Mouse (Mus musculus) myocyte (in vitro differentiated cells): ENCODE data around the gene Fgd2. TPM values are rescaled to one million over a fixed set of nuclear protein-coding genes. Genes with fewer than 3 reads are reported as not detected.
"Not testable (repeated sequence)": the region's sequence is repeated elsewhere in the genome, so short reads cannot be mapped to it uniquely, and the experiment has no call there.

Source experiments
- H3K27me3 ChIP-seq: one replicate; pipeline ENCODE4 v1.6.1; 2011; ENCODE audit not compliant: control insufficient read depth, insufficient read depth, insufficient read length
- H3K36me3 ChIP-seq: one replicate; pipeline ENCODE4 v1.6.1; 2011; ENCODE audit not compliant: control insufficient read depth, insufficient read depth
- H3K4me2 ChIP-seq: one replicate; pipeline ENCODE4 v1.6.1; 2011; ENCODE audit warnings: low read depth, control low read depth
- H3K4me3 ChIP-seq: one replicate; pipeline ENCODE4 v1.5.1; 2011; ENCODE audit warnings: mild to moderate bottlenecking, control low read depth, moderate library complexity
- H3K79me2 ChIP-seq: one replicate; pipeline ENCODE4 v1.6.1; 2011; ENCODE audit not compliant: control insufficient read depth, insufficient read depth
- H3ac ChIP-seq: one replicate; pipeline ENCODE4 v1.6.1; 2011; ENCODE audit not compliant: control insufficient read depth, insufficient read length
- CEBPB ChIP-seq: IDR thresholded peaks from 2 replicates; pipeline ENCODE4 v1.6.1; 2011; ENCODE audit warnings: mild to moderate bottlenecking, moderate library complexity; ENCODE audit not compliant: poor library complexity, insufficient read depth, severe bottlenecking
- E2F4 ChIP-seq: IDR thresholded peaks from one replicate; pipeline ENCODE4 v1.6.1; 2011; ENCODE audit warnings: mild to moderate bottlenecking, control low read depth, moderate library complexity; ENCODE audit not compliant: insufficient read depth
- MAX ChIP-seq: IDR thresholded peaks from one replicate; pipeline ENCODE4 v1.6.1; 2011; ENCODE audit warnings: low read depth, mild to moderate bottlenecking, control low read depth
- MYOD1 ChIP-seq, 3 experiments: IDR thresholded peaks; one replicate each; pipeline ENCODE4 v1.6.1; 2011; ENCODE audit warnings: control low read depth in 2 of 3, low read depth in 2 of 3, mild to moderate bottlenecking in 2 of 3, moderate library complexity in 1 of 3; ENCODE audit not compliant: insufficient read length in 2 of 3, control insufficient read depth in 1 of 3
- MYOG ChIP-seq, 3 experiments: IDR thresholded peaks; one replicate each; pipeline ENCODE4 v1.6.1; 2011; ENCODE audit warnings: control low read depth in 2 of 3, low read depth in 2 of 3, mild to moderate bottlenecking in 2 of 3; ENCODE audit not compliant: insufficient read length in 2 of 3, control insufficient read depth in 1 of 3, insufficient read depth in 1 of 3
- POLR2A ChIP-seq: IDR thresholded peaks from one replicate; pipeline ENCODE4 v1.6.1; 2011; ENCODE audit warnings: low read depth, mild to moderate bottlenecking, control low read depth, moderate library complexity; ENCODE audit not compliant: insufficient read length
- POLR2AphosphoS2 ChIP-seq: IDR thresholded peaks from one replicate; pipeline ENCODE4 v1.6.1; 2011; ENCODE audit warnings: low read depth, control low read depth; ENCODE audit not compliant: insufficient read length
- REST ChIP-seq: IDR thresholded peaks from one replicate; pipeline ENCODE4 v1.6.1; 2011; ENCODE audit warnings: mild to moderate bottlenecking, control low read depth, moderate library complexity; ENCODE audit not compliant: insufficient read depth, insufficient read length
- SRF ChIP-seq: IDR thresholded peaks from one replicate; pipeline ENCODE4 v1.6.1; 2011; ENCODE audit warnings: low read depth; ENCODE audit not compliant: control insufficient read depth, insufficient read length
- TCF12 ChIP-seq: IDR thresholded peaks from one replicate; pipeline ENCODE4 v1.6.1; 2011; ENCODE audit warnings: mild to moderate bottlenecking, control low read depth; ENCODE audit not compliant: poor library complexity, insufficient read depth, severe bottlenecking
- TCF3 ChIP-seq: IDR thresholded peaks from one replicate; pipeline ENCODE4 v1.6.1; 2011; ENCODE audit warnings: low read depth, control low read depth; ENCODE audit not compliant: insufficient read length
- USF1 ChIP-seq: IDR thresholded peaks from one replicate; pipeline ENCODE4 v1.6.1; 2011; ENCODE audit warnings: low read depth, mild to moderate bottlenecking, control low read depth, moderate library complexity
- polyA plus RNA-seq: library from polyadenylated mRNA; unstranded; fragments of >200 nt; fragmentation: generic; extraction: Trizol; gene quantifications from one replicate; pipeline ENCODE4 v1.2.1, GENCODE M21; 2012; ENCODE audit warnings: missing spikeins

Gene Fgd2
- polyA plus RNA-seq, 1 experiment, result 0.54 TPM

- Histone ChIP-seq H3K4me3 (no peak overlapping the region), H3K79me2 (peaks cover 36% of the 10 kb centered on the region), H3K36me3 (peaks cover 1% of the 10 kb centered on the region), H3K4me2 (no peak overlapping the region), H3K27me3 (no peaks in the 10 kb centered on the region), H3ac (no peak overlapping the region)
- TF ChIP-seq POLR2AphosphoS2 (no peak), TCF3 (no peak), E2F4 (no peak), USF1 (no peak), CEBPB (no peak), POLR2A (no peak), MAX (no peak), TCF12 (no peak), MYOD1 (IDR thresholded peaks at IDR 0.05; ENCODE audit: control insufficient read depth in 1 of 3, insufficient read length in 2 of 3, low read depth in 2 of 3) (no peak), MYOG (IDR thresholded peaks at IDR 0.05; ENCODE audit: control insufficient read depth in 1 of 3, insufficient read depth in 1 of 3, insufficient read length in 2 of 3, low read depth in 2 of 3) (no peak), REST (no peak), SRF (no peak)
Observed at GRCm38 (mm10) chr17:29348996-29349395, 11.7 kb upstream of the Fgd2 start.

- H3K79me2 ChIP-seq, result peaks cover 15% of the 10 kb centered on the region
- H3K36me3 ChIP-seq, H3K27me3 ChIP-seq, H3K4me2 ChIP-seq, H3ac ChIP-seq, H3K4me3 ChIP-seq: not testable (repeated sequence)
Observed at GRCm38 (mm10) chr17:29351056-29351455, 9.7 kb upstream of the Fgd2 start.

GRCm38 (mm10) chr17:29355461-29355840, 5.3 kb upstream of the Fgd2 start:
- Histone ChIP-seq H3K27me3 (no peaks in the 10 kb centered on the region), H3K79me2 (no peaks in the 10 kb centered on the region), H3ac (no peak overlapping the region), H3K36me3 (no peaks in the 10 kb centered on the region), H3K4me2 (peak overlapping the region; percentile 69), H3K4me3 (no peak overlapping the region)
- no peak for TF ChIP-seq USF1
- no peak for TF ChIP-seq MYOG (IDR thresholded peaks at IDR 0.05; ENCODE audit: control insufficient read depth in 1 of 3, insufficient read depth in 1 of 3, insufficient read length in 2 of 3, low read depth in 2 of 3)
- no peak for TF ChIP-seq MYOD1 (IDR thresholded peaks at IDR 0.05; ENCODE audit: control insufficient read depth in 1 of 3, insufficient read length in 2 of 3, low read depth in 2 of 3)
- no peak for TF ChIP-seq E2F4
- TF ChIP-seq REST, result no peak
- no peak for TF ChIP-seq CEBPB
- no peak for TF ChIP-seq MAX
- no peak for TF ChIP-seq TCF3
- TF ChIP-seq POLR2AphosphoS2, result no peak

DNA sequence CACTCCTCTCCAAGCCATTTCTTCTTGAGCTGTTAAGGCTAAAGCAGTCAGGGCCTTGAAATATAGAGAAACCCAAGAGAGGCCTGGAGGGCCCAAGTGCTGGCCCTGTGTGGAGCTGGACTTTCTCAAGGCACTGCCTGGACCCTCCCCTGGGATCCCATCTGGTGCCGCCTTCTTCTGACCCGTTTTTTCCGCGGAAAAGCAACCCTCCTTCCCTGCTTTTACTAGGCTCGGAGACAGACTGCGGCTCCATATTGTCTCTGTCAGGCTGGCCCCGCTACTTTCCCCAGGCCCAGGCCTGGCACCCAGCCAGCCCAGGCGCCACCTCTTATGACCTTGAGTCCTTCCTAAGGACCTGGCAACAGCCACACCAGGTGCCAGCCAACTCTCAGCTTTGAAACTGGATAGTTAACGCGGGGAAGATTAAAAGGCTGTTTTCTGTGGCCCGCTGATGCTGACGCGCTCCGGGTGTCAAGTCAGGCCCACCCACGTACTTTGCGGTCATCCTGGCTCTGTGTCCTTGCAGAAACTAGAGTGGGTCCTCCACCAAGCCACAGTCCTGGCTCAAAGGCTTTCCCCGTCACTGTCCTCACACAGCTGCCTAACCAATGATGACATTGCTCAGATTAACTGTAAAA, 4.8 kb upstream of the Fgd2 start:
- H3K36me3 ChIP-seq, result no peaks in the 10 kb centered on the region
- TF ChIP-seq MYOD1 (IDR thresholded peaks at IDR 0.05; ENCODE audit: control insufficient read depth in 1 of 3, insufficient read length in 2 of 3, low read depth in 2 of 3) (peak in 2 of 3 experiments; percentile 41 to 56), POLR2AphosphoS2 (no peak), REST (no peak), MYOG (IDR thresholded peaks at IDR 0.05; ENCODE audit: control insufficient read depth in 1 of 3, insufficient read depth in 1 of 3, insufficient read length in 2 of 3, low read depth in 2 of 3) (peak in 2 of 3 experiments; percentile 27 to 35), TCF12 (peak; percentile 39), CEBPB (no peak; the same call in 1 of the 2 replicates)
- no peak overlapping the region for H3K4me3 ChIP-seq
- H3K4me2 ChIP-seq, result peak overlapping the region; percentile 69
- H3K27me3 ChIP-seq, result no peaks in the 10 kb centered on the region
- no peak overlapping the region for H3ac ChIP-seq
- no peaks in the 10 kb centered on the region for H3K79me2 ChIP-seq

GRCm38 (mm10) chr17:29356479-29356856, 4.2 kb upstream of the Fgd2 start:
- TF ChIP-seq MYOG (IDR thresholded peaks at IDR 0.05; ENCODE audit: control insufficient read depth in 1 of 3, insufficient read depth in 1 of 3, insufficient read length in 2 of 3, low read depth in 2 of 3) (peak in 2 of 3 experiments; percentile 54 to 57), SRF (no peak), REST (no peak), CEBPB (no peak), MYOD1 (IDR thresholded peaks at IDR 0.05; ENCODE audit: control insufficient read depth in 1 of 3, insufficient read length in 2 of 3, low read depth in 2 of 3) (peak in 2 of 3 experiments; percentile 55 to 66), USF1 (peak; percentile 43), TCF3 (no peak), TCF12 (no peak), POLR2A (peak; percentile 15), POLR2AphosphoS2 (no peak), E2F4 (no peak), MAX (no peak)
- H3K4me2 ChIP-seq, result peak overlapping the region; percentile 69
- no peak overlapping the region for H3K4me3 ChIP-seq
- H3K27me3 ChIP-seq, result no peaks in the 10 kb centered on the region
- no peaks in the 10 kb centered on the region for H3K36me3 ChIP-seq
- H3ac ChIP-seq, result no peak overlapping the region
- no peaks in the 10 kb centered on the region for H3K79me2 ChIP-seq
